Mouse (Mus musculus): Measurements from ENCODE around the gene Sirt5.

Gene Sirt5

GRCm38 (mm10) chr13:43364985-43365824, at the start of gene Sirt5:
Gene Sirt5, plus strand, starts transcription at chr13:43365496.
- DNase-seq (ENCODE audit: low read depth): peak; percentile 91

GRCm38 (mm10) chr13:43317411-43317810, 47.9 kb upstream of the Sirt5 start:
- no peak for DNase-seq (ENCODE audit: low read depth)

GRCm38 (mm10) chr13:43319396-43319795, 45.9 kb upstream of the Sirt5 start:
- DNase-seq (ENCODE audit: low read depth): no peak

GRCm38 (mm10) chr13:43321492-43321891, 43.8 kb upstream of the Sirt5 start:
- peak; percentile 45 for DNase-seq (ENCODE audit: low read depth)

GRCm38 (mm10) chr13:43325427-43325826, 39.9 kb upstream of the Sirt5 start:
- no peak for DNase-seq (ENCODE audit: low read depth)

GRCm38 (mm10) chr13:43331721-43332444, 33.4 kb upstream of the Sirt5 start:
- no peak for DNase-seq (ENCODE audit: low read depth)

- peak; percentile 65 for DNase-seq (ENCODE audit: low read depth)
Observed at GRCm38 (mm10) chr13:43332591-43332990, 32.7 kb upstream of the Sirt5 start.

- DNase-seq (ENCODE audit: low read depth): no peak
Observed at GRCm38 (mm10) chr13:43336425-43337221, 28.7 kb upstream of the Sirt5 start.

GRCm38 (mm10) chr13:43338001-43338400, 27.3 kb upstream of the Sirt5 start:
- no peak for DNase-seq (ENCODE audit: low read depth)

GRCm38 (mm10) chr13:43338632-43339031, 26.7 kb upstream of the Sirt5 start:
- no peak for DNase-seq (ENCODE audit: low read depth)

GRCm38 (mm10) chr13:43346825-43347224, 18.5 kb upstream of the Sirt5 start:
- no peak for DNase-seq (ENCODE audit: low read depth)

- DNase-seq (ENCODE audit: low read depth): no peak
Observed at GRCm38 (mm10) chr13:43349376-43349775, 15.9 kb upstream of the Sirt5 start.

- DNase-seq (ENCODE audit: low read depth): no peak
Observed at GRCm38 (mm10) chr13:43350489-43351169, 14.7 kb upstream of the Sirt5 start.

GRCm38 (mm10) chr13:43353356-43353755, 11.9 kb upstream of the Sirt5 start:
- DNase-seq (ENCODE audit: low read depth): no peak

GRCm38 (mm10) chr13:43354362-43354761, 10.9 kb upstream of the Sirt5 start:
- no peak for DNase-seq (ENCODE audit: low read depth)

GRCm38 (mm10) chr13:43356346-43357125, 8.8 kb upstream of the Sirt5 start:
- DNase-seq (ENCODE audit: low read depth): no peak

GRCm38 (mm10) chr13:43360534-43360933, 4.8 kb upstream of the Sirt5 start:
- DNase-seq (ENCODE audit: low read depth): no peak

GRCm38 (mm10) chr13:43362353-43362752, 2.9 kb upstream of the Sirt5 start:
- DNase-seq (ENCODE audit: low read depth): no peak

- DNase-seq (ENCODE audit: low read depth): no peak
Observed at GRCm38 (mm10) chr13:43365825-43366184, 509 bp downstream of the Sirt5 start.

- no peak for DNase-seq (ENCODE audit: low read depth)
Observed at GRCm38 (mm10) chr13:43370063-43370462, 4.8 kb downstream of the Sirt5 start.

GRCm38 (mm10) chr13:43372892-43373291, 7.6 kb downstream of the Sirt5 start:
- DNase-seq (ENCODE audit: low read depth): peak; percentile 20
